Mouse (Mus musculus): Measurements from ENCODE around the gene Zbtb45. TPM values are rescaled to one million over a fixed set of nuclear protein-coding genes. Genes with fewer than 3 reads are reported as not detected.

Zbtb45 gene
- total and polyA plus RNA-seq, 3 experiments, result 16.8 to 36.3 TPM; not detected in 1

DNA sequence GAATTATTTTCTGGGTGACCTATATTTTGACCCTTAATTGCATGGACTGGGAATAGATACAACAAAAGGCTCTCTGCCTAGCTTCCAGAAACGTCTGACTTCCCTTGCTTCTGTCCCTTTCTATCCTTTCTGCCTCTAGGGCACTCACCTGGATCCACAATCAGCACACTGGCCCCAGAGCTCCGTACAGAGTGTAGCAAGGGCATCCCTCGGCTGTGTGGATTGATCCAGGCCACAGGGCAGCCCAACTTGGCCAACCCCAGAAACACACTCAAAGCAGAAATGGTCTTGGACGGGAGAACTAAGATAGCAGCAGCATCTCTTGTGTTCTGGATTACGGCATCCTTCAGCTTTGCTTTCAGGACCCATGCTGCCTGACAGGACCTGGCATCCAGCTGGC lies 12.6 kb downstream of the Zbtb45 start:
- H3K27me3 ChIP-seq (ENCODE audit: control insufficient read depth in 1 of 2, insufficient read depth in 2 of 2, low read length in 2 of 2), result no peaks in the 10 kb centered on the region
- no peaks in the 10 kb centered on the region for H3K36me3 ChIP-seq (ENCODE audit: control insufficient read depth in 1 of 2, insufficient read depth in 2 of 2, low read length in 2 of 2)
- H3K79me2 ChIP-seq (ENCODE audit: control insufficient read depth, insufficient read depth, low read length, poor library complexity), result no peaks in the 10 kb centered on the region
- DNase-seq (ENCODE audit: low read depth, low spot score), result no peak
- no peak for TF ChIP-seq POLR2AphosphoS2 (IDR thresholded peaks at IDR 0.05; ENCODE audit: low read length)
- no peak for TF ChIP-seq BHLHE40 (IDR thresholded peaks at IDR 0.05; ENCODE audit: borderline replicate concordance, low read depth, low read length)
- no peak for TF ChIP-seq NELFE (IDR thresholded peaks at IDR 0.05; ENCODE audit: low read depth, low read length)
- no peak for TF ChIP-seq SMC3 (IDR thresholded peaks at IDR 0.05; ENCODE audit: low read depth, low read length)
- TF ChIP-seq ZMIZ1 (IDR thresholded peaks at IDR 0.05; ENCODE audit: low read depth, low read length), result no peak
- no peak for TF ChIP-seq MYB (IDR thresholded peaks at IDR 0.05; ENCODE audit: low read depth, low read length)
- no peak for TF ChIP-seq MAFK (IDR thresholded peaks at IDR 0.05; ENCODE audit: borderline replicate concordance, low read depth, low read length)
- no peak for TF ChIP-seq MXI1 (IDR thresholded peaks at IDR 0.05; ENCODE audit: low read depth, low read length)
- TF ChIP-seq E2F4 (IDR thresholded peaks at IDR 0.05; ENCODE audit: borderline replicate concordance, low read depth, low read length), result no peak
- TF ChIP-seq MEF2A (IDR thresholded peaks at IDR 0.05; ENCODE audit: extremely low read depth, insufficient replicate concordance, low read depth, low read length, poor library complexity, severe bottlenecking), result no peak
- TF ChIP-seq RCOR1 (IDR thresholded peaks at IDR 0.05; ENCODE audit: low read depth, low read length), result no peak
- no peak for TF ChIP-seq ELF1 (IDR thresholded peaks at IDR 0.05; ENCODE audit: low read depth, low read length)
- TF ChIP-seq JUND (IDR thresholded peaks at IDR 0.05; ENCODE audit: low read depth, low read length), result no peak
- TF ChIP-seq EP300 (IDR thresholded peaks at IDR 0.05; ENCODE audit: low read depth in 1 of 2, low read length in 2 of 2), result no peak
- no peaks in the 10 kb centered on the region for H3K4me1 ChIP-seq (ENCODE audit: control insufficient read depth in 1 of 2, insufficient read depth in 2 of 2, low read length in 2 of 2)
- H3K9ac ChIP-seq (ENCODE audit: control insufficient read depth, low read depth, low read length, poor library complexity, severe bottlenecking), result no peak overlapping the region
- no peak overlapping the region for H3K4me3 ChIP-seq (ENCODE audit: control insufficient read depth in 1 of 2, insufficient read depth in 1 of 2, low read depth in 2 of 2, low read length in 2 of 2)
- no peak overlapping the region for H3K27ac ChIP-seq (ENCODE audit: control insufficient read depth, low read depth, low read length)
- no peaks in the 10 kb centered on the region for H3K9me3 ChIP-seq (replicated peaks; ENCODE audit: insufficient read depth, low read length)

- DNase-seq (ENCODE audit: low read depth, low spot score), result no peak
- Histone ChIP-seq H3K79me2 (ENCODE audit: control insufficient read depth, insufficient read depth, low read length, poor library complexity) (no peaks in the 10 kb centered on the region), H3K27me3 (ENCODE audit: control insufficient read depth in 1 of 2, insufficient read depth in 2 of 2, low read length in 2 of 2) (no peaks in the 10 kb centered on the region), H3K4me3 (ENCODE audit: control insufficient read depth in 1 of 2, insufficient read depth in 1 of 2, low read depth in 2 of 2, low read length in 2 of 2) (no peak overlapping the region), H3K27ac (ENCODE audit: control insufficient read depth, low read depth, low read length) (no peak overlapping the region), H3K9me3 (replicated peaks; ENCODE audit: insufficient read depth, low read length) (no peaks in the 10 kb centered on the region), H3K9ac (ENCODE audit: control insufficient read depth, low read depth, low read length, poor library complexity, severe bottlenecking) (no peak overlapping the region), H3K36me3 (ENCODE audit: control insufficient read depth in 1 of 2, insufficient read depth in 2 of 2, low read length in 2 of 2) (no peaks in the 10 kb centered on the region), H3K4me1 (ENCODE audit: control insufficient read depth in 1 of 2, insufficient read depth in 2 of 2, low read length in 2 of 2) (no peaks in the 10 kb centered on the region)
- TF ChIP-seq MEF2A (IDR thresholded peaks at IDR 0.05; ENCODE audit: extremely low read depth, insufficient replicate concordance, low read depth, low read length, poor library complexity, severe bottlenecking), result no peak
- TF ChIP-seq MAZ (IDR thresholded peaks at IDR 0.05; ENCODE audit: low read depth, low read length), result no peak
- TF ChIP-seq TBP (IDR thresholded peaks at IDR 0.05; ENCODE audit: low read depth, low read length), result no peak
- no peak for TF ChIP-seq ZC3H11A (IDR thresholded peaks at IDR 0.05; ENCODE audit: low read depth, low read length)
- no peak for TF ChIP-seq ZKSCAN1 (IDR thresholded peaks at IDR 0.05; ENCODE audit: low read depth, low read length)
- TF ChIP-seq BHLHE40 (IDR thresholded peaks at IDR 0.05; ENCODE audit: borderline replicate concordance, low read depth, low read length), result no peak
- TF ChIP-seq MXI1 (IDR thresholded peaks at IDR 0.05; ENCODE audit: low read depth, low read length), result no peak
- no peak for TF ChIP-seq EP300 (IDR thresholded peaks at IDR 0.05; ENCODE audit: low read depth in 1 of 2, low read length in 2 of 2)
- no peak for TF ChIP-seq CHD2 (IDR thresholded peaks at IDR 0.05; ENCODE audit: low read length)
- no peak for TF ChIP-seq HCFC1 (IDR thresholded peaks at IDR 0.05; ENCODE audit: low read depth, low read length)
- no peak for TF ChIP-seq USF2 (IDR thresholded peaks at IDR 0.05; ENCODE audit: borderline replicate concordance in 1 of 2, insufficient read depth in 1 of 2, low read depth in 1 of 2, low read length in 2 of 2)
Measured at GRCm38 (mm10) chr7:12995862-12996261, 14.0 kb downstream of the Zbtb45 start.
